10 mouse cellular contexts compared by ENCODE assay signal in genomic region chr11:97947426-97947825, GRCm38 (mm10). TPM values are rescaled to one million over a fixed set of nuclear protein-coding genes. Genes with fewer than 3 reads are reported as not detected.
A peak's percentile ranks its signal among the peaks of the same experiment; 100 is the strongest.
DNase-seq lines count a peak whose midpoint lies in the region; ATAC-seq and TF ChIP-seq lines count a peak whose summit lies in the region.
"Had no signal": no experiment of that assay in that cellular context is flagged by ENCODE, and none has a peak within 500 bp of the region (broad histone marks: within the 10 kb centered on the region; RNA-seq: fewer than 3 reads in every experiment).

No protein-coding gene starts in this region.

- DNase-seq in adrenal gland, postnatal 25 days: peak; percentile 27
- DNase-seq in adrenal gland, postnatal 4 days (ENCODE audit: low spot score in 2 of 2): no peak
- peak; percentile 57 for DNase-seq in left cerebral cortex, postnatal 4 days
- DNase-seq in left cerebral cortex, postnatal 25 days (ENCODE audit: low spot score in 2 of 2): no peak
- DNase-seq in c-Kit-positive CD71-negative TER-119-negative erythroid progenitor cells, embryonic 14.5 days (ENCODE audit: low read depth): peak; percentile 43
- DNase-seq in kidney, postnatal 0 days (ENCODE audit: low spot score): peak; percentile 62
- peak; percentile 79 for DNase-seq in retina, postnatal 1 day

- H3K9ac ChIP-seq in kidney, postnatal 0 days (ENCODE audit: low read depth, low read length): no peak overlapping the region
- H3K9ac ChIP-seq: heart, embryonic 13.5 days; neural tube, embryonic 12.5 days had no signal

- no peak overlapping the region for H3K4me2 ChIP-seq in kidney, postnatal 0 days (ENCODE audit: low read length)
- H3K4me2 ChIP-seq: heart, embryonic 13.5 days; neural tube, embryonic 12.5 days had no signal

- H3K9me3 ChIP-seq in kidney, postnatal 0 days (replicated peaks; ENCODE audit: low read length): no peaks in the 10 kb centered on the region
- H3K9me3 ChIP-seq: heart, embryonic 13.5 days; neural tube, embryonic 12.5 days had no signal

- WGBS in kidney, postnatal 0 days: 11% methylated on average over 7 of the region's 7 CpGs

- H3K4me3 ChIP-seq in kidney, postnatal 0 days (replicated peaks; ENCODE audit: low read depth, low read length): no peak overlapping the region
- H3K4me3 ChIP-seq: heart, embryonic 13.5 days; neural tube, embryonic 12.5 days had no signal

- H3K27me3 ChIP-seq in kidney, postnatal 0 days (ENCODE audit: insufficient read depth, low read length): no peaks in the 10 kb centered on the region
- H3K27me3 ChIP-seq: neural tube, embryonic 12.5 days had no signal

- peak; percentile 70 for TF ChIP-seq CTCF in kidney, postnatal 0 days (IDR thresholded peaks at IDR 0.05; ENCODE audit: low read depth)

- no peak overlapping the region for H3K27ac ChIP-seq in kidney, postnatal 0 days
- H3K27ac ChIP-seq: heart, embryonic 13.5 days; neural tube, embryonic 12.5 days had no signal

- no peaks in the 10 kb centered on the region for H3K36me3 ChIP-seq in kidney, postnatal 0 days (ENCODE audit: insufficient read depth, low read length)
- H3K36me3 ChIP-seq: heart, embryonic 13.5 days; neural tube, embryonic 12.5 days had no signal

- H3K4me1 ChIP-seq in kidney, postnatal 0 days (replicated peaks; ENCODE audit: insufficient read depth, low read length): no peaks in the 10 kb centered on the region
- H3K4me1 ChIP-seq: heart, embryonic 13.5 days had no signal

- intact Hi-C loops in left cerebral cortex, postnatal 4 days (cut with DNase I): no loop called here
- intact Hi-C loops in left cerebral cortex, postnatal 25 days (cut with DNase I): no loop called here

- ATAC-seq in kidney, postnatal 0 days (replicated peaks; ENCODE audit: low FRiP score, low read depth): no peak
- ATAC-seq in activated CD4-positive, CD25-positive, alpha-beta regulatory T cell, adult 4 months: no peak

RNA-seq across cellular contexts. Expression of gene Plxdc1, which starts 38.8 kb away (rescaled TPM):
- 13.4 and 20.9 TPM in 2 replicates for total RNA-seq in adrenal gland, postnatal 25 days (2021)
- 10 to 100 TPM; 12.5 to 13.3 TPM for total RNA-seq in adrenal gland, postnatal 4 days (2021)
- 1 to 10 TPM; 2.1 to 2.4 TPM for total RNA-seq in left cerebral cortex, postnatal 4 days (2021)
- 10 to 100 TPM; 22.0 to 22.4 TPM for total RNA-seq in left cerebral cortex, postnatal 25 days (2021)
- polyA plus RNA-seq in kidney, postnatal 0 days (2015; fragmentation: Nextera tagmentation; extraction: Ambion mirVana): 1.8 and 2.1 TPM in 2 replicates
- 1 to 10 TPM; 5.8 to 6.4 TPM for polyA plus RNA-seq in activated CD4-positive, CD25-positive, alpha-beta regulatory T cell, adult 4 months (2017; shearing (Covaris generic))

RNA-seq across cellular contexts. Expression of gene Arl5c, which starts 48.6 kb away (rescaled TPM):
- total RNA-seq in adrenal gland, postnatal 25 days (2021): 0.79 TPM in 1 of 2 replicates, not detected in the other
- 1 to 10 TPM; 1.6 to 1.9 TPM for total RNA-seq in adrenal gland, postnatal 4 days (2021)
- 1 to 10 TPM; 2.2 to 2.5 TPM for total RNA-seq in left cerebral cortex, postnatal 4 days (2021)
- total RNA-seq in left cerebral cortex, postnatal 25 days (2021): 1 to 10 TPM in 1 of 2 experiments, under 1 TPM in 1; 0.89 to 1.7 TPM
- 2.0 and 3.1 TPM in 2 replicates for polyA plus RNA-seq in kidney, postnatal 0 days (2015; fragmentation: Nextera tagmentation; extraction: Ambion mirVana)
- polyA plus RNA-seq in activated CD4-positive, CD25-positive, alpha-beta regulatory T cell, adult 4 months (2017; shearing (Covaris generic)): 10 to 100 TPM; 70.4 to 78.5 TPM

Comparison
In these comparisons a context has a peak if more than half of its experiments do, and no peak if none do; other contexts are left out.
1. DNase-seq: peak in adrenal gland, postnatal 25 days (single experiment), left cerebral cortex, postnatal 4 days (single experiment), c-Kit-positive CD71-negative TER-119-negative erythroid progenitor cells, embryonic 14.5 days (single experiment), kidney, postnatal 0 days (single experiment) and retina, postnatal 1 day (single experiment); none in adrenal gland, postnatal 4 days (0 of 2) and left cerebral cortex, postnatal 25 days (0 of 2).